Mouse (Mus musculus): ENCODE data around the gene Rad17. TPM values are rescaled to one million over a fixed set of nuclear protein-coding genes. Genes with fewer than 3 reads are reported as not detected.

Rad17 gene
- polyA plus RNA-seq, 1 experiment, result 13.9 TPM

- no peak for DNase-seq (ENCODE audit: low spot score)
These were observed 80.1 kb downstream of the Rad17 start for GRCm38 (mm10) chr13:100570713-100571112.

GRCm38 (mm10) chr13:100568359-100568758 lies 82.5 kb downstream of the Rad17 start:
- DNase-seq (ENCODE audit: low spot score), result no peak

Other genes with a start within 250 kb of the Rad17 start
- 0.04 and 0.07 TPM in 2 replicates for gene Naip1, start 198.2 kb downstream of the Rad17 start, polyA plus RNA-seq (2012; rRNA removed)
- 38.1 and 46.5 TPM in 2 replicates for gene Gtf2h2, start 158.5 kb downstream of the Rad17 start, polyA plus RNA-seq (2012; rRNA removed)
- 10.0 and 11.1 TPM in 2 replicates for gene Ocln, start 98.3 kb downstream of the Rad17 start, polyA plus RNA-seq (2012; rRNA removed)
- gene Marveld2, start 34.1 kb downstream of the Rad17 start, polyA plus RNA-seq (2012; rRNA removed), result 13.9 and 14.9 TPM in 2 replicates
- gene Ak6, start 72 bp downstream of the Rad17 start, polyA plus RNA-seq (2012; rRNA removed), result 122 and 135 TPM in 2 replicates
- gene Taf9, start 528 bp upstream of the Rad17 start, polyA plus RNA-seq (2012; rRNA removed), result 8.3 and 8.7 TPM in 2 replicates
- gene Ccdc125, start 18.7 kb upstream of the Rad17 start, polyA plus RNA-seq (2012; rRNA removed), result 8.8 and 9.1 TPM in 2 replicates
- gene Cdk7, start 79.9 kb upstream of the Rad17 start, polyA plus RNA-seq (2012; rRNA removed), result 27.4 and 33.6 TPM in 2 replicates
- 75.0 and 84.5 TPM in 2 replicates for gene Mrps36, start 93.6 kb upstream of the Rad17 start, polyA plus RNA-seq (2012; rRNA removed)
- gene Cenph, start 124.8 kb upstream of the Rad17 start, polyA plus RNA-seq (2012; rRNA removed), result 0.88 and 1.6 TPM in 2 replicates
- gene Ccnb1, start 135.5 kb upstream of the Rad17 start, polyA plus RNA-seq (2012; rRNA removed), result 3.1 and 3.2 TPM in 2 replicates
- gene Slc30a5, start 182.4 kb upstream of the Rad17 start, polyA plus RNA-seq (2012; rRNA removed), result 44.7 and 48.8 TPM in 2 replicates